Mouse (Mus musculus): ENCODE results near the gene Zfp617. TPM values are rescaled to one million over a fixed set of nuclear protein-coding genes. Genes with fewer than 3 reads are reported as not detected.

Gene Zfp617
- polyA plus RNA-seq, 1 experiment from 2014 or later = 40.6 TPM

Other genes starting within 250 kb of the Zfp617 start
- gene Unc13a, start 236.9 kb upstream of the Zfp617 start, polyA plus RNA-seq (2016; fragmentation: Nextera tagmentation; extraction: Ambion mirVana) = 12.8 and 16.9 TPM in 2 replicates
- 3.3 and 3.4 TPM in 2 replicates for gene Jak3, start 232.3 kb upstream of the Zfp617 start, polyA plus RNA-seq (2016; fragmentation: Nextera tagmentation; extraction: Ambion mirVana)
- gene Insl3, start 219.4 kb upstream of the Zfp617 start, polyA plus RNA-seq (2016; fragmentation: Nextera tagmentation; extraction: Ambion mirVana) = not detected in 2 replicates
- 0.55 and 0.66 TPM in 2 replicates for gene B3gnt3, start 206.8 kb upstream of the Zfp617 start, polyA plus RNA-seq (2016; fragmentation: Nextera tagmentation; extraction: Ambion mirVana)
- 39.2 and 43.7 TPM in 2 replicates for gene Fcho1, start 182.9 kb upstream of the Zfp617 start, polyA plus RNA-seq (2016; fragmentation: Nextera tagmentation; extraction: Ambion mirVana)
- gene Zfp709, start 26.6 kb upstream of the Zfp617 start, polyA plus RNA-seq (2016; fragmentation: Nextera tagmentation; extraction: Ambion mirVana) = 8.6 and 8.8 TPM in 2 replicates
- 14.7 and 15.1 TPM in 2 replicates for gene Zfp882, start within 50 bp of the Zfp617 start, polyA plus RNA-seq (2016; fragmentation: Nextera tagmentation; extraction: Ambion mirVana)
- 20.6 and 23.6 TPM in 2 replicates for gene Zfp961, start 42.4 kb downstream of the Zfp617 start, polyA plus RNA-seq (2016; fragmentation: Nextera tagmentation; extraction: Ambion mirVana)
- gene Cyp4f18, start 101.0 kb downstream of the Zfp617 start, polyA plus RNA-seq (2016; fragmentation: Nextera tagmentation; extraction: Ambion mirVana) = 0.63 and 1.2 TPM in 2 replicates
- gene Olfr372, start 132.6 kb downstream of the Zfp617 start, polyA plus RNA-seq (2016; fragmentation: Nextera tagmentation; extraction: Ambion mirVana) = not detected in 2 replicates
- gene Olfr373, start 174.5 kb downstream of the Zfp617 start, polyA plus RNA-seq (2016; fragmentation: Nextera tagmentation; extraction: Ambion mirVana) = not detected in 2 replicates
- gene Olfr374, start 198.4 kb downstream of the Zfp617 start, polyA plus RNA-seq (2016; fragmentation: Nextera tagmentation; extraction: Ambion mirVana) = not detected in 2 replicates
- 415 and 450 TPM in 2 replicates for gene Tpm4, start 226.3 kb downstream of the Zfp617 start, polyA plus RNA-seq (2016; fragmentation: Nextera tagmentation; extraction: Ambion mirVana)